ENCODE assay signal across 8 mouse cellular contexts in genomic region chr8:46210404-46211315, GRCm38 (mm10). TPM values are rescaled to one million over a fixed set of nuclear protein-coding genes. Genes with fewer than 3 reads are reported as not detected.
DNase-seq lines count a peak whose midpoint lies in the region; ATAC-seq and TF ChIP-seq lines count a peak whose summit lies in the region.

Slc25a4 (minus strand) TSS chr8:46211284.

- intact Hi-C loops in heart, postnatal 36 days (cut with DNase I), result no loop called here

- H3K9me3 ChIP-seq in ES-Bruce4 (replicated peaks; ENCODE audit: control insufficient read depth, insufficient read depth, low read length, poor library complexity, severe bottlenecking), result 0 out of 2 replicates have a peak, but pooled peaks cover 5% of the 10 kb centered on the region
- H3K9me3 ChIP-seq in forebrain, embryonic 16.5 days (ENCODE audit: control insufficient read depth, low read length), result no peaks in the 10 kb centered on the region
- H3K9me3 ChIP-seq in lung, embryonic 14.5 days (ENCODE audit: low read depth, low read length), result no peaks in the 10 kb centered on the region

- peak; percentile 96 for DNase-seq in cerebellum, adult 11 months
- peak; percentile 98 for DNase-seq in heart, postnatal 36 days
- peak; percentile 97 to 98 for DNase-seq in layer of hippocampus, adult 2 months (ENCODE audit: low spot score in 2 of 2)
- DNase-seq in lung, embryonic 14.5 days, result peak; percentile 97
- peak; percentile 96 for DNase-seq in thymus, adult 2 months

- H3K4me1 ChIP-seq in ES-Bruce4 (ENCODE audit: control insufficient read depth, insufficient read depth, low read length), result peaks cover 5% of the 10 kb centered on the region
- H3K4me1 ChIP-seq in forebrain, embryonic 16.5 days (replicated peaks; ENCODE audit: control insufficient read depth, insufficient read depth, low read length), result peaks cover 25% of the 10 kb centered on the region
- H3K4me1 ChIP-seq in lung, embryonic 14.5 days (ENCODE audit: insufficient read depth), result peaks cover 12% of the 10 kb centered on the region
- peaks cover 15% of the 10 kb centered on the region for H3K4me1 ChIP-seq in olfactory bulb, adult 2 months (ENCODE audit: control insufficient read depth, insufficient read depth, low read length)
- peaks cover 14% of the 10 kb centered on the region for H3K4me1 ChIP-seq in thymus, adult 2 months (replicated peaks; ENCODE audit: control insufficient read depth, insufficient read depth, low read length)

- TF ChIP-seq POLR2A in ES-Bruce4 (IDR thresholded peaks at IDR 0.05; ENCODE audit: insufficient read depth, low read length), result peak; percentile 89
- peak; percentile 99 for TF ChIP-seq POLR2A in olfactory bulb, adult 2 months (IDR thresholded peaks at IDR 0.05; ENCODE audit: insufficient read depth, low read depth, low read length)
- peak; percentile 97 for TF ChIP-seq POLR2A in thymus, adult 2 months (IDR thresholded peaks at IDR 0.05; ENCODE audit: control insufficient read depth, extremely low read depth, insufficient read depth, low read length, poor library complexity)

- peak within 1 kb of the TSS; percentile 88 for H3K4me2 ChIP-seq in forebrain, embryonic 16.5 days (ENCODE audit: low read length)
- H3K4me2 ChIP-seq in lung, embryonic 14.5 days, result peak within 1 kb of the TSS; percentile 87

- peaks cover 3% of the 10 kb centered on the region; the same call in 1 of the 2 replicates for H3K27me3 ChIP-seq in ES-Bruce4 (ENCODE audit: control insufficient read depth, insufficient read depth, low read length, poor library complexity, severe bottlenecking)
- H3K27me3 ChIP-seq in forebrain, embryonic 16.5 days (replicated peaks; ENCODE audit: control insufficient read depth, insufficient read depth, low read length), result no peaks in the 10 kb centered on the region; the same call in 1 of the 2 replicates
- no peaks in the 10 kb centered on the region for H3K27me3 ChIP-seq in lung, embryonic 14.5 days (ENCODE audit: insufficient read depth, low read length)
- H3K27me3 ChIP-seq in thymus, adult 2 months (ENCODE audit: control insufficient read depth, insufficient read depth, low read length), result no peaks in the 10 kb centered on the region

- H3K9ac ChIP-seq in ES-Bruce4 (ENCODE audit: low read depth, poor library complexity, severe bottlenecking), result peak within 1 kb of the TSS; percentile 84
- peak within 1 kb of the TSS; percentile 95 for H3K9ac ChIP-seq in forebrain, embryonic 16.5 days (replicated peaks; ENCODE audit: low read depth, low read length)
- peak within 1 kb of the TSS; percentile 87 for H3K9ac ChIP-seq in lung, embryonic 14.5 days

- H3K4me3 ChIP-seq in ES-Bruce4 (ENCODE audit: low read depth, low read length), result peak within 1 kb of the TSS; percentile 82
- H3K4me3 ChIP-seq in forebrain, embryonic 16.5 days (replicated peaks; ENCODE audit: low read length), result peak within 1 kb of the TSS; percentile 87
- H3K4me3 ChIP-seq in layer of hippocampus, adult 2 months, result peak within 1 kb of the TSS; percentile 87
- peak within 1 kb of the TSS; percentile 83 for H3K4me3 ChIP-seq in lung, embryonic 14.5 days (ENCODE audit: low read depth, low read length)
- H3K4me3 ChIP-seq in olfactory bulb, adult 2 months (ENCODE audit: insufficient read depth, low read depth, low read length), result peak within 1 kb of the TSS; percentile 79
- H3K4me3 ChIP-seq in thymus, adult 2 months (ENCODE audit: control insufficient read depth, insufficient read depth, low read length), result peak within 1 kb of the TSS; percentile 58

- under 1% methylated on average over 75 of the region's 84 CpGs for WGBS in forebrain, embryonic 16.5 days
- WGBS in lung, embryonic 14.5 days, result under 1% methylated on average over 74 of the region's 84 CpGs
- WGBS in olfactory bulb, adult 2 months, result under 1% methylated on average over 84 of the region's 84 CpGs
- under 1% methylated on average over 84 of the region's 84 CpGs for WGBS in thymus, adult 2 months

- H3K27ac ChIP-seq in ES-Bruce4 (ENCODE audit: insufficient read depth, low read length), result no peak within 1 kb of the TSS
- peak within 1 kb of the TSS; percentile 98 for H3K27ac ChIP-seq in forebrain, embryonic 16.5 days (ENCODE audit: low read length)
- H3K27ac ChIP-seq in layer of hippocampus, adult 2 months, result peak within 1 kb of the TSS; percentile 98
- H3K27ac ChIP-seq in lung, embryonic 14.5 days (ENCODE audit: low read depth), result peak within 1 kb of the TSS; percentile 95
- peak within 1 kb of the TSS; percentile 95 for H3K27ac ChIP-seq in olfactory bulb, adult 2 months (ENCODE audit: insufficient read depth, low read depth, low read length)
- H3K27ac ChIP-seq in thymus, adult 2 months (ENCODE audit: control insufficient read depth, insufficient read depth, low read length), result peak within 1 kb of the TSS; percentile 48; the same call in 1 of the 2 replicates

- peaks cover 37% of the 10 kb centered on the region for H3K36me3 ChIP-seq in ES-Bruce4 (ENCODE audit: control insufficient read depth, insufficient read depth, low read length, poor library complexity, severe bottlenecking)
- peaks cover 20% of the 10 kb centered on the region for H3K36me3 ChIP-seq in forebrain, embryonic 16.5 days (ENCODE audit: control insufficient read depth, insufficient read depth)
- peaks cover 40% of the 10 kb centered on the region for H3K36me3 ChIP-seq in lung, embryonic 14.5 days (ENCODE audit: insufficient read depth)
- peaks cover 19% of the 10 kb centered on the region for H3K36me3 ChIP-seq in thymus, adult 2 months (ENCODE audit: control insufficient read depth, insufficient read depth, low read length)

- ATAC-seq in forebrain, embryonic 16.5 days, result peak; percentile 98
- ATAC-seq in lung, embryonic 14.5 days (ENCODE audit: insufficient read depth), result peak; percentile 98

- TF ChIP-seq EP300 in ES-Bruce4 (IDR thresholded peaks at IDR 0.05; ENCODE audit: insufficient read depth, low read depth, low read length), result peak; percentile 84

- no peak for TF ChIP-seq CTCF in ES-Bruce4 (IDR thresholded peaks at IDR 0.05; ENCODE audit: low read depth, low read length)
- TF ChIP-seq CTCF in layer of hippocampus, adult 2 months (conservative IDR thresholded peaks at IDR 0.05), result no peak
- TF ChIP-seq CTCF in lung, embryonic 14.5 days (IDR thresholded peaks at IDR 0.05; ENCODE audit: low read depth), result no peak
- TF ChIP-seq CTCF in olfactory bulb, adult 2 months (IDR thresholded peaks at IDR 0.05; ENCODE audit: insufficient read depth, low read depth, low read length), result no peak
- 0 out of 2 replicates have a peak, but pooled peaks have one; percentile 18 for TF ChIP-seq CTCF in thymus, adult 2 months (IDR thresholded peaks at IDR 0.05; ENCODE audit: borderline replicate concordance, control insufficient read depth, extremely low read depth, insufficient read depth, low read length, poor library complexity)

RNA-seq across cellular contexts. Expression of gene Slc25a4, which starts in this region (rescaled TPM):
- 162 and 183 TPM in 2 replicates for polyA plus RNA-seq in ES-Bruce4 (2011; ENCODE audit: insufficient read depth, insufficient read length, low read depth, missing spikeins)
- polyA plus RNA-seq in forebrain, embryonic 16.5 days (2015; fragmentation: Nextera tagmentation; extraction: Ambion mirVana), result 679 and 710 TPM in 2 replicates
- 1,000 to 10,000 TPM; 5,098 to 5,396 TPM for total RNA-seq in heart, postnatal 36 days (2021)
- 100 to 1,000 TPM; 549 to 572 TPM for total RNA-seq in layer of hippocampus, adult 2 months (2021)
- 431 and 432 TPM in 2 replicates for polyA plus RNA-seq in lung, embryonic 14.5 days (2014; fragmentation: Nextera tagmentation; extraction: Ambion mirVana)
- 159 and 241 TPM in 2 replicates for polyA plus RNA-seq in olfactory bulb, adult 2 months (2012; ENCODE audit: insufficient read depth, insufficient read length, low replicate concordance, missing spikeins)
- polyA plus RNA-seq in thymus, adult 2 months (2012; rRNA removed), result 238 and 569 TPM in 2 replicates

Comparison
In these comparisons a context has a peak if more than half of its experiments do, and no peak if none do; other contexts are left out.
1. RNA of gene Slc25a4 (total RNA-seq): 5,098 to 5,396 TPM in heart, postnatal 36 days; 549 to 572 TPM in layer of hippocampus, adult 2 months; every median in the first group is over 4 times any median in the second.
2. Peak in every context shown above with its lines, with median percentiles within 50 percentile points of each other: H3K4me3 ChIP-seq, H3K9ac ChIP-seq, POLR2A ChIP-seq and DNase-seq.